Mouse (Mus musculus) lung, adult 2 months (tissue): ENCODE measurements around the gene Sncg.

Experiments
- CTCF ChIP-seq: fragments of 200-500 bp; IDR thresholded peaks from 2 replicates; pipeline ENCODE4 v1.5.1; 2011; ENCODE audit warnings: mild to moderate bottlenecking, low read length, control low read depth; ENCODE audit not compliant: insufficient read depth
- POLR2A ChIP-seq: fragments of 200-500 bp; IDR thresholded peaks from 2 replicates; pipeline ENCODE4 v1.6.1; 2011; ENCODE audit warnings: low read depth, mild to moderate bottlenecking, control low read depth, low read length, borderline replicate concordance; ENCODE audit errors: extremely low read depth

- TF ChIP-seq CTCF (no peak), POLR2A (no peak)
Observed at GRCm38 (mm10) chr14:34410716-34411115, 36.1 kb upstream of the Sncg start.
